Mouse (Mus musculus) forebrain, embryonic 10.5 days (tissue): ENCODE results near the gene Sit1. TPM values are rescaled to one million over a fixed set of nuclear protein-coding genes. Genes with fewer than 3 reads are reported as not detected.

Experiments
- DNase-seq: peaks from one replicate; pipeline ENCODE4 v3.0.0-alpha.2; 2017; ENCODE audit warnings: low spot score; ENCODE audit errors: extremely low spot score
- H3K27ac ChIP-seq: fragments of 300-500 bp; sonication (generic); 2 replicates; pipeline ENCODE4 v1.5.1; 2016; ENCODE audit warnings: mild to moderate bottlenecking
- H3K27me3 ChIP-seq: fragments of 300-500 bp; sonication (generic); 2 replicates; pipeline ENCODE4 v1.6.1; 2016; ENCODE audit warnings: mild to moderate bottlenecking; ENCODE audit not compliant: poor library complexity, severe bottlenecking
- H3K36me3 ChIP-seq: fragments of 300-500 bp; sonication (generic); replicated peaks from 2 replicates; pipeline ENCODE4 v1.6.1; 2016; ENCODE audit warnings: mild to moderate bottlenecking, moderate library complexity
- H3K4me1 ChIP-seq: fragments of 300-500 bp; sonication (generic); 2 replicates; pipeline ENCODE4 v1.6.1; 2016
- H3K4me3 ChIP-seq: fragments of 300-500 bp; sonication (generic); 2 replicates; pipeline ENCODE4 v1.5.1; 2016; ENCODE audit warnings: mild to moderate bottlenecking, moderate library complexity
- H3K9me3 ChIP-seq: fragments of 300-500 bp; sonication (generic); 2 replicates; pipeline ENCODE4 v1.6.1; 2016; ENCODE audit warnings: mild to moderate bottlenecking, moderate library complexity
- WGBS: fragments of 180-500 bp; shearing (Covaris S2); methylation state at CpG from one replicate; pipeline ENCODE4 v1.1.7; 2016; 5-methylcytosine and 5-hydroxymethylcytosine counted together
- polyA plus RNA-seq: library from polyadenylated mRNA; unstranded; fragments of >200 nt; fragmentation: Nextera tagmentation; extraction: Ambion mirVana; gene quantifications from 2 replicates; pipeline ENCODE4 v1.2.1, GENCODE M21; 2016

The Sit1 gene
- polyA plus RNA-seq, 1 experiment from 2014 or later: not detected

GRCm38 (mm10) chr4:43478906-43479832 lies 4.4 kb downstream of the Sit1 start:
- Histone ChIP-seq H3K4me3 (peak overlapping the region; percentile 36), H3K27me3 (peaks cover 6% of the 10 kb centered on the region), H3K9me3 (no peaks in the 10 kb centered on the region), H3K27ac (peak overlapping the region; percentile 79), H3K4me1 (peaks cover 11% of the 10 kb centered on the region), H3K36me3 (no peaks in the 10 kb centered on the region)
- DNase-seq: peak; percentile 60
- WGBS: 51% methylated on average over 24 of the region's 24 CpGs

DNA sequence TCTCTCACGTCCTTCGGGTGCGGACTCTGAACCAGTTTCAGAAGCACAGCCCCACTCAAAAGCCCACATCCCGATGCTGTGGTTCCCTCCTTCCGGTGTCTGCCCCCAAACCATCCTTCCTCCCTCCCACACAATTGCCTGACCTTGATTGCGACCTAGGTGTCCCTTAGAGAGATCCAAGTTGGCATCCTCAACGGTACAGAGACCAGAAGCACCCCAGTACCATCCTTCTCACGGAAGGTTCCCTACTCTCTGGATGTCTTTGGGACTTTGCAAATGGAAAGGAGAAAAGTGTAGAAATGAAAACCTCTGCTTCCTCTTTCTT lies 5.0 kb downstream of the Sit1 start:
- Histone ChIP-seq H3K4me1 (peaks cover 11% of the 10 kb centered on the region), H3K27ac (peak overlapping the region; percentile 79), H3K4me3 (peak overlapping the region; percentile 40), H3K36me3 (no peaks in the 10 kb centered on the region), H3K27me3 (peaks cover 6% of the 10 kb centered on the region), H3K9me3 (no peaks in the 10 kb centered on the region)
- DNase-seq: no peak
- 54% methylated on average over 8 of the region's 8 CpGs for WGBS

GRCm38 (mm10) chr4:43477857-43478533 lies 5.5 kb downstream of the Sit1 start:
- Histone ChIP-seq H3K27me3 (peaks cover 6% of the 10 kb centered on the region), H3K27ac (peak overlapping the region; percentile 79), H3K9me3 (no peaks in the 10 kb centered on the region), H3K4me3 (peak overlapping the region; percentile 40), H3K36me3 (no peaks in the 10 kb centered on the region), H3K4me1 (peaks cover 11% of the 10 kb centered on the region)
- 15% methylated on average over 11 of the region's 11 CpGs for WGBS
- DNase-seq: peak; percentile 84

DNA sequence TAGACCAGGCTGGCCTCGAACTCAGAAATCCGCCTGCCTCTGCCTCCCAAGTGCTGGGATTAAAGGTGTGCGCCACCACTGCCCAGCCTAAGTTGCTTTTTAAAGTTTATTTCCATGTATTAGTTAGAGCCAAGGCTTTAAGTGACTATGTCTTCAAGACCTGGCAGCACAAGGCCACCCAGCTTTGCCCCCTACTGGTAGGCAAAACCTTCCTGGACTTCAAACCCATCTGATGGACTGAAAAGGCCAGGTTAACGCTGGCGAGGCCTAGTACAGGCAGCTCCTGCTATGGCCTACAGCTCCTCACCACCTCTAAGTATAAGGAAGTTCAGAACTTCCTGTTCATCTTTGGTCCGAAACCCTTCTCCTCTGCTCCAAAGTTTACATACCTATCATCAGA lies 6.9 kb downstream of the Sit1 start:
- Histone ChIP-seq H3K4me1 (peaks cover 11% of the 10 kb centered on the region), H3K4me3 (no peak overlapping the region), H3K36me3 (no peaks in the 10 kb centered on the region), H3K27ac (no peak overlapping the region), H3K9me3 (no peaks in the 10 kb centered on the region), H3K27me3 (no peaks in the 10 kb centered on the region; the same call in 1 of the 2 replicates)
- 91% methylated on average over 6 of the region's 6 CpGs for WGBS
- DNase-seq: no peak

GRCm38 (mm10) chr4:43473636-43474035 lies 9.9 kb downstream of the Sit1 start:
- Histone ChIP-seq H3K4me1 (peaks cover 4% of the 10 kb centered on the region), H3K4me3 (no peak overlapping the region), H3K27ac (no peak overlapping the region), H3K9me3 (no peaks in the 10 kb centered on the region), H3K36me3 (no peaks in the 10 kb centered on the region), H3K27me3 (no peaks in the 10 kb centered on the region; the same call in 1 of the 2 replicates)
- no peak for DNase-seq
- 86% methylated on average over 1 of the region's 1 CpGs for WGBS

- H3K4me3 ChIP-seq: no peak overlapping the region
- no peak overlapping the region for H3K27ac ChIP-seq
- 92% methylated on average over 10 of the region's 10 CpGs for WGBS
- DNase-seq: no peak
- H3K36me3 ChIP-seq: no peaks in the 10 kb centered on the region
- no peaks in the 10 kb centered on the region for H3K4me1 ChIP-seq
- no peaks in the 10 kb centered on the region for H3K9me3 ChIP-seq
- no peaks in the 10 kb centered on the region; the same call in 1 of the 2 replicates for H3K27me3 ChIP-seq
These were observed 13.2 kb downstream of the Sit1 start for GRCm38 (mm10) chr4:43470301-43470700.

GRCm38 (mm10) chr4:43466872-43467271 lies 16.7 kb downstream of the Sit1 start:
- no peak overlapping the region for H3K4me3 ChIP-seq
- no peaks in the 10 kb centered on the region for H3K27me3 ChIP-seq
- WGBS: 92% methylated on average over 7 of the region's 7 CpGs
- H3K27ac ChIP-seq: no peak overlapping the region
- no peak for DNase-seq
- H3K4me1 ChIP-seq: no peaks in the 10 kb centered on the region
- no peaks in the 10 kb centered on the region for H3K9me3 ChIP-seq
- H3K36me3 ChIP-seq: no peaks in the 10 kb centered on the region

GRCm38 (mm10) chr4:43465935-43466334 lies 17.6 kb downstream of the Sit1 start:
- Histone ChIP-seq H3K27ac (no peak overlapping the region), H3K9me3 (no peaks in the 10 kb centered on the region), H3K4me3 (no peak overlapping the region), H3K27me3 (no peaks in the 10 kb centered on the region), H3K4me1 (no peaks in the 10 kb centered on the region), H3K36me3 (no peaks in the 10 kb centered on the region)
- WGBS: 86% methylated on average over 6 of the region's 6 CpGs
- DNase-seq: no peak

GRCm38 (mm10) chr4:43463102-43463501 lies 20.4 kb downstream of the Sit1 start:
- 90% methylated on average over 5 of the region's 5 CpGs for WGBS
- H3K9me3 ChIP-seq: no peaks in the 10 kb centered on the region
- no peak overlapping the region for H3K27ac ChIP-seq
- peaks cover 4% of the 10 kb centered on the region for H3K4me1 ChIP-seq
- H3K4me3 ChIP-seq: no peak overlapping the region
- no peaks in the 10 kb centered on the region for H3K36me3 ChIP-seq
- no peak for DNase-seq
- no peaks in the 10 kb centered on the region for H3K27me3 ChIP-seq

DNA sequence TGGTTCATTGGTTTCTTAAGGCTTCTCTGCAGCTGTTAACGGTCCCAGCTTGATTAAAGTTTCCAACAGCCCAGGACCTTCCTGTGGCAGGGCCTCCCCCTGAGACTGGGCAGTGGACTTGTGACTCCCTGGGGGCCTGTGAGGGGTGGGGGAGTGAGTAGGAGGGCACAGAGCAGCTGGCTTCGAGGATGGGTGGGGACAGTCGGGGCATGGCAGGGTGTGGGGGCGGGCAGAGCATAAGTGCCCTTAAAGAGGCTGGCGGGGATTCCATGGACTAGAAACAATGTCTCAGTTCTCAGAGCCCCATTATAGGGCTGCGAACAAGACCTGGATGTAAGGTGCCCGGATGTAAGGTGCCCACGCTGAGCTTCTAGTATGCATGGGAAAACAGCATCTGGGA lies 26.4 kb downstream of the Sit1 start:
- WGBS: 29% methylated on average over 8 of the region's 8 CpGs
- DNase-seq: no peak
- Histone ChIP-seq H3K36me3 (no peaks in the 10 kb centered on the region), H3K4me3 (no peak overlapping the region), H3K9me3 (no peaks in the 10 kb centered on the region), H3K4me1 (peaks cover 33% of the 10 kb centered on the region), H3K27me3 (peaks cover 39% of the 10 kb centered on the region), H3K27ac (0 out of 2 replicates have a peak overlapping the region, but pooled peaks have one; percentile 44)

DNA sequence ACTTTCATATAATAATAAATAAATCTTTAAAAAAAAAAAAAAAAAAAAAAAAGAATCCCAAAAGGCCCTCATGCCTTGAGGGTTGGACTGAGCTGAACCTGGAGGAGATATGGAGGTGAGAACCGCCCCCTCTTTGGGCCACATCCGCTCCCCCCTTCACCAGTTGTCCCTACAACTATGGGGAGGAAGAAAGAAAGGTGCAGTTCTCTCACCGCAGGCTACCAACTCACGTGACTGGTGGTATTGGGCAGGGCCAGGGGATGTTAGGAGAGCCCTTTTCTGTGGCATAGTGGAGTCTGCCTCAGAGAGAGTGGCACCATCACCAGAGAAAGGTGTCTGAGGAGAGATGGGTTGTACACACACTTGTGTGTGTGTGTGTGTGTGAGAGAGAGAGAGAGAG lies 27.1 kb downstream of the Sit1 start:
- WGBS: 25% methylated on average over 4 of the region's 4 CpGs

DNA sequence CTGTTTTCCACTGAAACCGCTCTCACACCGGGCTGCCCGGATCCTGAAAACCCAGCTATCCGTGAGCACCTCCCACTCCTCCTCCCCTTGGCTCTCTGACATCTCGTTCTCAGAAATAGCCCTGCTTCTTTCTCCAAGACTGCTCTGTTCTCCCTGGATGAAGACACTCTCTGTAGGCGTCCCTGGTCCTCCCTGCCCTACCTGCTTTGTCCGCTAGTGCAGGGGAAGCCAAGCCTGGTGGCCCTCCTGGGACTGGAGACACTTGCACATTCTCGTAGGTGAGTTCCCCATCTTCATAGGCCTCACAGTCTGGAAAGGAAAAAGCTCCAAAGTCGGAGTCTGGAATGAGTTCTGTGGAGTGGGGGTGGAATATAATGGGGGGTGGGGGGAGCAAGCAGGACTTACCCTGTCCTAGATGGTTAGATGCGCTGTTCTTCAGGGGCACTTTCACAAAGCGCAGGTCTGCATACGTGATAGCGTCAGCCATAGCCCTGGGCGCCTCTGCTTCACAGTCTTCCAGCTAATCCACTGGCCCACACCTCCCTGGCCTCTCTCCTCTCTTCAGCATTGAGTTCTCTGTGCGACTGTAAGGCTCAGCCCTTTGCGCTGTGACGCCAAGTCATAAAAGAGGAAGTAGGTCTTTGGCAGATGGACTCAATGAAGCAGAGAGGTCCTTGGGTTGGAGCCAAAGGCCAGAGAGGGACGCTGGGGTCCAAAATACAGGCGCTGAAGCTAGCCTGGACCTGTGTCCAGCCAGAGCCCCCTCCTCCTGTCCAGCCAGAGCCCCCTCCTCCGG lies 29.3 kb downstream of the Sit1 start, which contains the start of gene Cd72:
Cd72 (minus strand) TSS at position 588 of the 796 bp plus-strand sequence.
- 36% methylated on average over 20 of the region's 20 CpGs for WGBS
- no peak for DNase-seq
- Histone ChIP-seq H3K27ac (peak within 1 kb of the TSS; percentile 12; the same call in 1 of the 2 replicates), H3K27me3 (peaks cover 49% of the 10 kb centered on the region), H3K4me1 (peaks cover 29% of the 10 kb centered on the region), H3K4me3 (peak within 1 kb of the TSS; percentile 42), H3K9me3 (no peaks in the 10 kb centered on the region), H3K36me3 (no peaks in the 10 kb centered on the region)

More for the DNA sequence above, 27.1 kb downstream of the Sit1 start:
- Histone ChIP-seq H3K4me3 (no peak overlapping the region), H3K9me3 (no peaks in the 10 kb centered on the region), H3K27me3 (peaks cover 46% of the 10 kb centered on the region), H3K36me3 (no peaks in the 10 kb centered on the region), H3K27ac (no peak overlapping the region), H3K4me1 (peaks cover 33% of the 10 kb centered on the region)
- no peak for DNase-seq
